Mouse (Mus musculus) heart, postnatal 14 days (tissue): ENCODE results near the gene Acap1. TPM values are rescaled to one million over a fixed set of nuclear protein-coding genes. Genes with fewer than 3 reads are reported as not detected.
"Not testable (repeated sequence)": the region's sequence is repeated elsewhere in the genome, so short reads cannot be mapped to it uniquely, and the experiment has no call there.

ENCODE experiments used
- DNase-seq, 2 experiments: peaks; one replicate each; pipeline ENCODE4 v3.0.0; 2021 to 2022
- intact Hi-C: fragments of 180-260 bp; cut with DNase I; formaldehyde crosslinking; loops from one replicate; pipeline ENCODE4 v1.15.1; 2025
- total RNA-seq, 2 experiments: library from RNA; stranded (reverse); gene quantifications; 2 replicates each; pipeline ENCODE4 v1.2.3; 2021

Acap1 gene
- total RNA-seq, 2 experiments from 2014 or later = 2.3 to 6.8 TPM

- DNase-seq = peak; percentile 92
- intact Hi-C loops = loop anchor here (2.0 kb wide), 2 partner anchors 40 to 68 kb away; partner anchors contain the start of genes Eif5a and Slc2a4
These were observed 14.3 kb downstream of the Acap1 start, which contains the start of gene Kctd11 for GRCm38 (mm10) chr11:69880853-69881603. TSS of gene Kctd11 (minus strand) at chr11:69881406.

- intact Hi-C loops = loop anchor here (2.0 kb wide), 2 partner anchors 40 to 68 kb away; partner anchors contain the start of genes Eif5a and Slc2a4
- peak in 1 of 2 experiments; percentile 76 for DNase-seq
These were observed 14.9 kb downstream of the Acap1 start for GRCm38 (mm10) chr11:69880506-69880852.

GRCm38 (mm10) chr11:69879711-69880110, 15.6 kb downstream of the Acap1 start:
- no peak for DNase-seq
- intact Hi-C loops = loop anchor here (2.0 to 5.0 kb wide), 5 partner anchors 41 to 197 kb away; partner anchors contain the start of genes Eif5a, Nlgn2, Senp3 and Slc2a4

- no peak for DNase-seq
- intact Hi-C loops = loop anchor here (5.0 kb wide), 3 partner anchors 42 to 197 kb away; partner anchors contain the start of genes Nlgn2, Senp3 and Tmem256
These were observed 16.4 kb downstream of the Acap1 start for GRCm38 (mm10) chr11:69878952-69879351.

- no peak for DNase-seq
- intact Hi-C loops = loop anchor here (5.0 kb wide), 3 partner anchors 41 to 196 kb away; partner anchors contain the start of genes Nlgn2, Senp3 and Tmem256
These were observed 16.9 kb downstream of the Acap1 start for GRCm38 (mm10) chr11:69878399-69878798.

GRCm38 (mm10) chr11:69877878-69878277, 17.5 kb downstream of the Acap1 start, which contains the start of gene Tmem95:
TSS of gene Tmem95 (minus strand) at chr11:69878018.
- DNase-seq = no peak
- intact Hi-C loops = loop anchor here (2.0 to 5.0 kb wide), 5 partner anchors 41 to 196 kb away; partner anchors contain the start of genes Nlgn2, Senp3 and Tmem256

- intact Hi-C loops = loop anchor here (2.0 to 5.0 kb wide), 5 partner anchors 40 to 195 kb away; partner anchors contain the start of genes Nlgn2, Senp3 and Tmem256
These were observed 18.5 kb downstream of the Acap1 start for GRCm38 (mm10) chr11:69876867-69877266.

GRCm38 (mm10) chr11:69876186-69876585, 19.2 kb downstream of the Acap1 start:
- intact Hi-C loops = loop anchor here (2.0 to 5.0 kb wide), 5 partner anchors 39 to 194 kb away; partner anchors contain the start of genes Nlgn2, Senp3 and Tmem256
- DNase-seq = peak; percentile 59 to 62

More at GRCm38 (mm10) chr11:69876867-69877266, 18.5 kb downstream of the Acap1 start:
- peak; percentile 89 to 93 for DNase-seq

- no peak for DNase-seq
- intact Hi-C loops = no loop called here
These were observed 22.9 kb downstream of the Acap1 start for GRCm38 (mm10) chr11:69872451-69872850.

- no peak for DNase-seq
- intact Hi-C loops = no loop called here
These were observed 23.5 kb downstream of the Acap1 start for GRCm38 (mm10) chr11:69871822-69872221.

- no peak for DNase-seq
- intact Hi-C loops = no loop called here
These were observed 24.9 kb downstream of the Acap1 start for GRCm38 (mm10) chr11:69870289-69871069.

GRCm38 (mm10) chr11:69867335-69867734, 28.0 kb downstream of the Acap1 start:
- intact Hi-C loops = no loop called here
- no peak for DNase-seq

- no peak for DNase-seq
- intact Hi-C loops = no loop called here
These were observed 29.8 kb downstream of the Acap1 start for GRCm38 (mm10) chr11:69865561-69865960.

- intact Hi-C loops = no loop called here
These were observed 31.0 kb downstream of the Acap1 start for GRCm38 (mm10) chr11:69864138-69864860.

GRCm38 (mm10) chr11:69863729-69864128, 31.6 kb downstream of the Acap1 start:
- DNase-seq, intact Hi-C loops: not testable (repeated sequence)

More at GRCm38 (mm10) chr11:69864138-69864860, 31.0 kb downstream of the Acap1 start:
- no peak for DNase-seq

- no peak for DNase-seq
- intact Hi-C loops = no loop called here
These were observed 37.0 kb downstream of the Acap1 start, which contains the start of gene Tnk1 for GRCm38 (mm10) chr11:69858113-69858998. TSS of gene Tnk1 (minus strand) at chr11:69858730.

GRCm38 (mm10) chr11:69855347-69855746, 40.0 kb downstream of the Acap1 start:
- intact Hi-C loops = no loop called here
- DNase-seq = peak; percentile 52 to 58

GRCm38 (mm10) chr11:69854680-69855079, 40.7 kb downstream of the Acap1 start:
- DNase-seq = no peak
- intact Hi-C loops = no loop called here

GRCm38 (mm10) chr11:69853994-69854393, 41.3 kb downstream of the Acap1 start:
- intact Hi-C loops = no loop called here
- DNase-seq = no peak
